Mouse (Mus musculus) CD4-positive, CD25-positive, alpha-beta regulatory T cell, adult 4 months (primary cell): ENCODE results near the gene Dusp11. TPM values are rescaled to one million over a fixed set of nuclear protein-coding genes. Genes with fewer than 3 reads are reported as not detected.
"Not testable (repeated sequence)": the region's sequence is repeated elsewhere in the genome, so short reads cannot be mapped to it uniquely, and the experiment has no call there.

Source experiments
- ATAC-seq: one replicate; pipeline ENCODE4 v1.8.0; 2017
- polyA plus RNA-seq, 2 experiments: library from polyadenylated mRNA; unstranded; fragments of 100-300 nt; shearing (Covaris generic); gene quantifications; one replicate each; pipeline ENCODE4 v1.2.1; 2017

The Dusp11 gene
- 100 to 1,000 TPM; 168 to 211 TPM for polyA plus RNA-seq

DNA sequence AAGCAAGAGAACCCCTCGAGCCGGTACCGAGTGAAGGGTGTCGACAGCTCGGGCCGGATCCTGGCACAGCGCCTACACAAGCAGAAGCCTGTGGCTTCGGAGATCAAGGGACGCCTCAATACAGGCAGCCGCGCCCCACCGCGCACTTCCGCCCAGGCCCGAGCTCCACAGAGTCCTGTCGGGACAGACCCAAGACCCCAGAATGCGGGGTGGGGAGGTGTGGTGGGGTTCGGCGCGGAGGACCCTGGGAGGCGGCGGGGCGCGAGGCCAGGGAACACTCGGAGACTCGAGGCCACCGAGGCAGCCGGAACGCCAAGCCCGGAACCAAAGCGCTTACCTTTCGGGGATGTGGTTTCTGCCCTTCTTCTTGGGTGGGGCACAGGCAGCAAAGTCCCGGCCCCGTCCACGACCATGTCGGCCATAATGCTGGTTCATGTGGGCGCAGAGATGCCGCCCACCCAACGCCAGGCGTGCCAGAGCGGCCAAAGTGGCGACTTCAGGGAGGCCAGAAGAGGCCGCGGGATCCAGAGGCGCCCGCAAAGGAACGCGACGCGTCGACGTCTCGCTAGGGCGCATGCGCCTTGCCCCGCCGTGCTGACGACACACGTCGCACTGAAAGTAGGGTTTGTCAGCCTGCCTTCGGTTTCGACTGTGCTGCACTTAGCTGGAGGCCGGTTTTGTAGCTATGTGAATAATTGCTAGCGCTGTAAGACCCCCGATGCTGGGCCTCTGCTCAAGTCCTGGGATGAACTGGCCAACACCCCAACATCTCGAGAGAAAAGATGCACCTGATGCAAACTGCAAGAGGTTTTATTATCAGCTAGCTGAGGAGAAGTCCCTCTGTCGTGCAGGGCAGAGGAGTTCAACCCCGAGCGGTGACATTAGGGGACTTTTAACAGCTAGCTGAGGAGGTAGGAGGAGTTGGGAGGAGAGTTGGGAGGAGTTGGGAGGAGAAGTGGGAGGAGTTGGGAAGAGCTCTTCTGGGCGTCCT lies at the start of gene Dusp11:
Gene Dusp11, minus strand, starts transcription at position 567 of the 991 bp plus-strand sequence.
- ATAC-seq: peak; percentile 80

GRCm38 (mm10) chr6:86009980-86010379 lies 48.5 kb upstream of the Dusp11 start:
- ATAC-seq: no peak

GRCm38 (mm10) chr6:86004271-86005148 lies 43.0 kb upstream of the Dusp11 start:
- ATAC-seq: peak; percentile 100

- ATAC-seq: no peak
These were observed 42.0 kb upstream of the Dusp11 start for GRCm38 (mm10) chr6:86003405-86003925.

DNA sequence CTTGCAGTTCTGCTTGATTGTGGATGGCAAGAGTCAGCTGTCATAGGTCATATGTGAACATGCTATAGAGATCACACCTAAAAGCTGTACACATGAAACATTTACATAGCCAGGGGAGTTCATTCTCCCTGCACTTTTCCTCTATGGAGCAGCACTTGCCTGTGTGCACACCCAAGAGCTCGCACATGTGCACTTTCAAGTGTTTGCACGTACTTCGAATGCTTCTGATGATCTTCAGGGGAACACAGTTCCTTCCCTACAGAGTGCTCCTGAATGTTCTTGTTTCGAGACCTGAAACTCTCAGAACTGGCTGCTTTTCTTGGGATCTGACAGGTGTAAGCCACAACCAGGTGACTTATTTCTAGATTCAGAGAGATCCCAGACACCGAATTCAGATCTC lies 29.3 kb upstream of the Dusp11 start:
- not testable (repeated sequence) for ATAC-seq

DNA sequence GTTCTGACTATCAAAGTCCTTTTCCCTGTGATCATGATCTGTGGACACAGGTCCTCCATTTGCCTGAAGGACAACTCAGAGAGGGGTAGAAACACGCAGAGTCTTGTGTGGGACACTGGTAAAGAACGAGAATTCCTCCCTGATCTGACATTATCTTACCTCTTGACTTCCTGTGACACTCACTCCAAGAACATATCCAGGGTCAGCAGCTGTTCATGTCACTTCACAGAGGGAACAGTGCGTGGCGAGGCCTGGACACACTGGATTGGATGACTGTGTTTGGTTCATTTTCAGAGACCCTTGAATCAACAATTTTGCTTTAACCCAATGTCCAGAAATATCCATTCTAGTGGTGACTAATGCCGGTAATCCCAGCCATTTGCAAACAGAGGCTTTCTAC lies 28.1 kb upstream of the Dusp11 start:
- not testable (repeated sequence) for ATAC-seq

GRCm38 (mm10) chr6:85984351-85984750 lies 22.9 kb upstream of the Dusp11 start:
- ATAC-seq: no peak

DNA sequence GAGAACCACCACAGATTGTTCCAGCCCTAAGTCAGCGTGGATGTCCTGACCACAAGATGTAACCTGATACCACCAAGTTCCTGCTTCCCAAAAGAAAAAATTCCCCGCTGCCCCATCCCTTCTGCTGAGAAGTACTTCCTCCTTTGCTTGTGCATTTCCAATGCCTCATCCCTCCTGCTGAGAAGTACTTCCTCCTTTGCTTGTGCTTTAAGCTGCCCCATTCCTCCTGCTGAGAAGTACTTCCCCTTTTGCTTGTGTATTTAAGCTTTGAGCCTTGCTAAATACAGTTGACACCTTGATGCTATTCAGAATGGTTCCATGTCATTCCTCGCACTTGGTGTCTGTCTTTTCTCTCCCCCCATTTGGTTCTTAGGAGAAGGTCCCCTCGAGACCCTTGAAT lies 17.3 kb upstream of the Dusp11 start:
- ATAC-seq: not testable (repeated sequence)

DNA sequence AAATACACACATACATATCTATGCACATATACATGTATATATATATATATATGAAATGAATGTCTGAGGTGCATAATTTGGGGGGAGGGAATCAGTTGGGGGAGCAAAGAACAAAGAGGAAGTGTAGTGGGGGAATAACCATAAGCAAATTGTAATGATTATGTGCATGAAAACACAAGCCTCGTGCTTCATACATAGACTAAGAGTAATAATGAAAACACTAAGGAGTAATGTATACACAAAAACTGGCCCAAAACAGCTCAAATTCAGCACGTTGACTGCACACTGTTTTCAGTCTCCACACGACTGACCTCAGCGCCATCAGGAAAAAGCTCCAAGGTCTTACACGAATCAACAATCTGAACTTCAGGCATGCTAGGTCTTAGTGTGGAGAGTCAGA lies 14.8 kb upstream of the Dusp11 start:
- no peak for ATAC-seq

DNA sequence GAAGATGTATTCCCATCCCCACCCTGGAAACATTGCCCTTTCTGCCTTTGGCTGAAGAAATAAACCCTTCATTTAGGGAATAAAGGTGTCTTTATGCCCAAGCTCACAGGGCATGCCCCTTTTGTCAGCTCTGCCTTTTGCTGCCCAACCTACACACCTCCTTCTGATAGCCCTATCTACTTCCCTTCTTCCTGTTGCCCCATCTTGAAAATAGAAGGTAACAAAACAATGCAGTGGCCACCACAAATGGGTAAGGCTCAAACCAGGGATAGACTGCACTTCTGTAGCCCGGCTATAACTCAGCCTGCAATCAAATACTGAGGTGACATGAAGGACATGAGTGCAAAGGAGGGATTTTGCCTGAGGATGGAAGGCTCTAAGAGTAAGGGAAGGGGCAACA lies 14.3 kb upstream of the Dusp11 start:
- no peak for ATAC-seq

DNA sequence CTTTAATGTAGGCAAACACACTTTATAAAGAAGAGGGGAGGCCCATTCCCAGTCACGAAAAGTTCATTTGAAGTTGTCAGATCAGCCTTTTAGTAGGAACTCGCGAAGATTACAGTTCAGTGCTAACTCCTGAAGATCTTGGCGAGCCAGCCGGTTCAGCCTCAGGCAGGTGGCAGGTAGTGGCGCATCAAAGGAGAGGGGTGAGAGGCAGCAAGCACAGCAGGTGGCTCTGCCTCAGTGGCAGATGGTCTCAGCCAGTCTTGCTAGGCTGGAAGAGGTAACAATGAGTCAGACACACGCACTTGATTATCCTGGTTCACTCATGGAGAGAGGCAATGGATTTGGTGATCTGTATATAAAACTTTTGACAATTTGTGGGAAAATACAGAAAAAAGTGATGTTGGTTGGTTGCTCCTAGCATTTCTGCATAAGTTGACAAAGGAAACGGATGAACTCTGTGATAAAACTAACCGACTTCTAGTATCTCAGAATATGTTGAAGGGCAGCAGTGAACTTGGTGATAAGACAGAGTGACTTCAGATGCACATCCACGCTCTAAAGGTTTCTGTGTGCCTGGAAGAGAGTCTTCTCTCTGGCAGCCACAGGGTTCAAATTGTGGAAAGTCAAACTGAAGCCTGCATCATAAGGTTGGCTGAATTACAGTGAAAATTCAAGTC lies 13.6 kb upstream of the Dusp11 start:
- ATAC-seq: no peak

DNA sequence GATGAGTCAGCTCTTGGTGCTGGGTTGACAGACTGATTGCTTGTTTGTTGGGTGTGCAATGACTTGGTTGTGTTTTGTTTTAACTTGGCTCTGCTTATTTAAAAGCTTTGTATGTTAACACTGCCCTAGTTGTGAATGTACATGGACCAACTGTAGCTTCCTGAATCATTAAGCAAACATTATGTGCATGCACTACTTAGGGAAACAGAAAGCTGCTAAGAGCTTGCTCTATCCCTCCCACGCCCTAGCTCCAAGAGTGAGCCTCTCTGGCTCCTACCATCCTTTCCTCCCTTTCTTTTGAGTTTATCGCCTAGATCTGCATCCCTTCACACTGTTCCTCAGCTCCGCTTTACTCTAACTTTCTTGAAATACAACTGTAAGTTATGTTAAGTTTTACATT lies 11.9 kb upstream of the Dusp11 start:
- ATAC-seq: no peak

- no peak for ATAC-seq
These were observed 11.2 kb upstream of the Dusp11 start for GRCm38 (mm10) chr6:85972699-85973098.

GRCm38 (mm10) chr6:85969889-85970288 lies 8.4 kb upstream of the Dusp11 start:
- ATAC-seq: no peak

DNA sequence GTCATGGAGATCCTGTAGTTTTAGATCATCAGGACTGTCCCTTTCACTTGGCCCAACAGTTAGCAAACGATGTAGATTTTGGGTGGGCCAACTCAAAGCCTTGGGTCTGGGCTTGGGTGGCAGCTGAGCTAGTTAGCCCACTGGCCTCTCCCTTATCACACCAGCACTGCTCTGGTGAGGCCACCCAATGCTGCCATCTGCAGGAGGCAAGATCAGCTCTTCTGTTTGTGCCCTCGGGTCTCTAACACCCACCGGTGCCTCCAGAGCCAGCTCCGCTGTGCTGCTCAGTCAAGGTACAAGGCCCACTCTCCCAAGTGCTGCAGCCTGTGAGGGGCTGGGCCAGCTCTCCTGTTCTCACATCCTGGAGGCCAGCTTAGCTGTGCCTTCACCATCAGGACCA lies 5.2 kb upstream of the Dusp11 start:
- ATAC-seq: peak; percentile 3

DNA sequence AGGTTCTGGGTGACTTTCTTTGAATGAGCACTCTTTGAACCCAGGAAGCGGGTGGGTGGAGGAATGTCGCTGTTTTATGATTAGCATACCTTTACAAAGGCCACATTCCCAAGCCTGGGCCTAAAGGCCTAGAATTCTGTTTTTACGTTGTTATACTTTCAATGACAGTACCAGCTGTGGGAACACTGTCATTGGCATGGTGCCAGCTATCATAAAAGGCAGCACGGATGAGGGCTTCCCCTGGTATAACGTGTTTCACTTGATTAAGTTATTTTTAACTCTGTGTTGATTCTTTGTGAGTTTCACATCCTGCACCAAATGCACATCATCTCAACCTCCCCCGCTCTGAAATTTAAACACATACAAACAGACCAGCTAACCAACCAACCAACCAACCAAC lies 4.6 kb upstream of the Dusp11 start:
- ATAC-seq: peak; percentile 78

DNA sequence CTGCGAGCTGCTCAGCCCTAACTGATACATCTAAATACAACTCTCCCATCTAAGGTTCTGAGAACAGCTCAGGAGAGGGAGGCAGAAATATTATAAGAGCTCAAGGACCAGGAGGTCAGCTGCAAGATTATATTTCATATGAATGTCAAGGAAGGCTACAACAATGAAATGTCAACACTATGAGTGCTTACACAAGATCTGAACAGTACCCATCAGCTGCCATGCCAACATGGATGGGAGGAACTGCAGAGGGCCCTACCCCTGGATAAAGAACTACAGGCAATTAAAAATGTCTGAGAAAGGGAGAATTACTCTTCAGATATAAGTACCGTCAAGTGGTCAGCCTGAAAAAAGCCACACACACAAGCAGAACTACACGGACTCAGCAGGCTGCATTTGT lies 3.9 kb downstream of the Dusp11 start:
- no peak for ATAC-seq

DNA sequence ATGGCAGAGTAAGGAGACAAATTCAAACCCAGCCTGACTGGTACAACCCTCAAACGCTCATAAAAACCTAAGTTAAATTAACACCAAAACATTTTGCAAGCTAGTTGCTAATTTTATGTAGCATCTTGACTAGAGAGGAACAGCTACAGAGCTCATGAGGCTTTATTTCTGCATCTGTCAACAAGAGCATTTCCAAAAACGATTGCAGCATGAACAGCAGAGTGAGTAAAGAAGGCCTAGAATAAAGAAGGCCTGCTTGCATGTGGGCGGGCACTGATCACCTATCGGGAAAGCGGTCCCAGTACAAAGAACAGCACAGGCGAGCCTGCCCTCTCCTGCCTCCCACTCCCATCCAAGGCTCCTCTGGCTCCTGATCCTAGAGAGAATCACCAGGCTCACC lies 12.9 kb downstream of the Dusp11 start:
- ATAC-seq: no peak

- ATAC-seq: no peak
These were observed 19.0 kb downstream of the Dusp11 start for GRCm38 (mm10) chr6:85942469-85942868.

GRCm38 (mm10) chr6:85938701-85939100 lies 22.8 kb downstream of the Dusp11 start:
- ATAC-seq: no peak

DNA sequence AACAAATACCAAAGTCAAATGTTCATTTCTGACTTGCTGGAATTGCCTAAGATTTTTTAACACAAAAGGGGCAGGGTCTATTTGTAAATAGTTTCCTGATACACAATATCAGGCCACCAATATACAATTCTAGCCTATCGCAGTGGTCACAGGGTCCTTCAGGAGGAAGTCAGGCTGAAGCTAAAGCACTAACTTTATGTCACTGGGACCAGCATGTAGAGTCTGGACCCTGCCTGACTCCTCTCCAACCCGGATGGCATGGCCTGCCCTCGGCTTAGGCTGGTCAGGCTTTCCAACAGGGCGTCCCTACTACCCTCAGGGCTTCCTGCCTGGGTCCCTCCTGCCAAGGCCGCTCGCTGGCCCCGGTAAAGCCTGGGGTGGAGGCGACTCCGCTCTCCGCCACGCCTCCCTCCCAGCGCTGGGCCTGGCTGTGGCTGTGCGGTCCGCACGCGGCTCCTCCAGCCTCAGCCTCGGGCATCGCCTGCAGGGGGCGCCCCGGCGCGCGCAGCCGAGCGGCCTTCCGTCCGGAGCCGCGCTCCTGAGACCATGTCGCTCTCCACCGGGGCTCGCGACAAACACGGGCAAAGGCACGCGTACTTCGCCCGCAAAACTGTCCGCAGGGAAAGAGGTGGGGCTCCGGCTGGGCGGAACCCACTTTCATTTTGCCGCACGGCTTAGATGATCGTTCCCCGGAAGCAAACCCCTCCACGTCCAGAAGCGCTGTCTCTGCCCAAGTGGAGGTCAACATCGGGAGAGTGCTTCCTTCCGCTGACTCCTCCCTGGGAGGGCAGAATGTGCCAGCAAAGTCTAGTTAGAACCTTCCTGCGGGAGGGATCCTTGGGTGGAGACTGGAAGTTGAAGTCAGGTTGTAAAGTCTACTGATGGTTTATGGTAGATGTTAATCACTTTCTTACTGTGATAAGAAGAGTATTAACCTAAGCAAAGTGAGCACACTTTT lies 24.7 kb downstream of the Dusp11 start:
- peak; percentile 86 for ATAC-seq
